Mouse (Mus musculus) thymus, adult 2 months (tissue): ENCODE measurements at regions not wholly inside any gene's neighbourhood (a gene's known extent, or its start where the extent isn't known, plus 50 kb on each side); places are given as distances from the start of the nearest gene placed in this dataset.

Experiments
- CTCF ChIP-seq: fragments of 200-500 bp; IDR thresholded peaks from 2 replicates; pipeline ENCODE4 v1.5.1; 2012; ENCODE audit warnings: mild to moderate bottlenecking, control low read depth, low read length, moderate library complexity, borderline replicate concordance; ENCODE audit not compliant: control insufficient read depth, poor library complexity, insufficient read depth; ENCODE audit errors: extremely low read depth
- POLR2A ChIP-seq: fragments of 200-500 bp; IDR thresholded peaks from 2 replicates; pipeline ENCODE4 v1.6.1; 2012; ENCODE audit warnings: mild to moderate bottlenecking, low read length, control low read depth, moderate library complexity; ENCODE audit not compliant: control insufficient read depth, poor library complexity, insufficient read depth; ENCODE audit errors: extremely low read depth

GRCm38 (mm10) chr13:111974282-111974681 is 165.5 kb upstream of the Map3k1 start:
- no peak for TF ChIP-seq CTCF
- TF ChIP-seq POLR2A: no peak
